Mouse (Mus musculus) heart, postnatal 10 days (tissue): ENCODE results near the gene Grid2. TPM values are rescaled to one million over a fixed set of nuclear protein-coding genes. Genes with fewer than 3 reads are reported as not detected.

Experiments used
- DNase-seq, 2 experiments: peaks; one replicate each; pipeline ENCODE4 v3.0.0; 2021
- intact Hi-C: fragments of 180-260 bp; cut with DNase I; formaldehyde crosslinking; loops from one replicate; pipeline ENCODE4 v1.15.1; 2025
- total RNA-seq, 2 experiments: library from RNA; stranded (reverse); gene quantifications; 2 replicates each; pipeline ENCODE4 v1.2.3; 2021

Gene Grid2
- total RNA-seq, 2 experiments from 2014 or later, result 0.10 to 0.17 TPM

GRCm38 (mm10) chr6:64297633-64298032, 1042.0 kb downstream of the Grid2 start:
- intact Hi-C loops, result no loop called here
- no peak for DNase-seq

- no peak for DNase-seq
- intact Hi-C loops, result no loop called here
These were observed 1049.2 kb downstream of the Grid2 start for GRCm38 (mm10) chr6:64304709-64305476.

- DNase-seq, result no peak
- intact Hi-C loops, result no loop called here
These were observed 1053.0 kb downstream of the Grid2 start for GRCm38 (mm10) chr6:64308631-64309030.

- intact Hi-C loops, result loop anchor here (5.0 kb wide), 1 partner anchor 339 kb away; no protein-coding TSS in a partner anchor
- DNase-seq, result no peak
These were observed 1057.5 kb downstream of the Grid2 start for GRCm38 (mm10) chr6:64313132-64313531.

- intact Hi-C loops, result no loop called here
- DNase-seq, result no peak
These were observed 1071.3 kb downstream of the Grid2 start for GRCm38 (mm10) chr6:64326936-64327335.

GRCm38 (mm10) chr6:64327876-64328275, 1072.2 kb downstream of the Grid2 start:
- intact Hi-C loops, result no loop called here
- no peak for DNase-seq

GRCm38 (mm10) chr6:64398413-64399098, 1142.9 kb downstream of the Grid2 start:
- DNase-seq, result no peak
- intact Hi-C loops, result no loop called here

GRCm38 (mm10) chr6:64427658-64428057, 1172.0 kb downstream of the Grid2 start:
- DNase-seq, result no peak
- intact Hi-C loops, result no loop called here

GRCm38 (mm10) chr6:64428898-64429297, 1173.2 kb downstream of the Grid2 start:
- DNase-seq, result no peak
- intact Hi-C loops, result no loop called here

- no peak for DNase-seq
- intact Hi-C loops, result no loop called here
These were observed 1192.5 kb downstream of the Grid2 start for GRCm38 (mm10) chr6:64448127-64448526.

GRCm38 (mm10) chr6:64448864-64449355, 1193.2 kb downstream of the Grid2 start:
- intact Hi-C loops, result no loop called here

GRCm38 (mm10) chr6:64450770-64451169, 1195.1 kb downstream of the Grid2 start:
- DNase-seq, result no peak
- intact Hi-C loops, result no loop called here

More at GRCm38 (mm10) chr6:64448864-64449355, 1193.2 kb downstream of the Grid2 start:
- DNase-seq, result no peak

GRCm38 (mm10) chr6:64479884-64480283, 1224.2 kb downstream of the Grid2 start:
- intact Hi-C loops, result no loop called here
- no peak for DNase-seq

GRCm38 (mm10) chr6:64480592-64480991, 1224.9 kb downstream of the Grid2 start:
- intact Hi-C loops, result no loop called here
- no peak for DNase-seq

GRCm38 (mm10) chr6:64490313-64491067, 1234.8 kb downstream of the Grid2 start:
- intact Hi-C loops, result no loop called here
- no peak for DNase-seq

GRCm38 (mm10) chr6:64504394-64504793, 1248.7 kb downstream of the Grid2 start:
- no peak for DNase-seq
- intact Hi-C loops, result no loop called here

- no peak for DNase-seq
- intact Hi-C loops, result no loop called here
These were observed 1286.5 kb downstream of the Grid2 start for GRCm38 (mm10) chr6:64542168-64542567.

GRCm38 (mm10) chr6:64553645-64554044, 1298.0 kb downstream of the Grid2 start:
- no peak for DNase-seq
- intact Hi-C loops, result no loop called here

GRCm38 (mm10) chr6:64555220-64555619, 1299.5 kb downstream of the Grid2 start:
- intact Hi-C loops, result no loop called here

GRCm38 (mm10) chr6:64568599-64568998, 1312.9 kb downstream of the Grid2 start:
- DNase-seq, result peak; percentile 28 to 34
- intact Hi-C loops, result no loop called here

More at GRCm38 (mm10) chr6:64555220-64555619, 1299.5 kb downstream of the Grid2 start:
- DNase-seq, result no peak

GRCm38 (mm10) chr6:64581338-64581737, 1325.7 kb downstream of the Grid2 start:
- no peak for DNase-seq

More at GRCm38 (mm10) chr6:64581338-64581737, 1325.7 kb downstream of the Grid2 start:
- intact Hi-C loops, result no loop called here
